Mouse (Mus musculus): Measurements from ENCODE around the gene Ctrl. TPM values are rescaled to one million over a fixed set of nuclear protein-coding genes. Genes with fewer than 3 reads are reported as not detected.

Gene Ctrl
- 1.3 TPM for polyA plus RNA-seq (2014; fragmentation: Illumina TruSeq; extraction: RNeasy Lipid Tissue Mini Kit (QIAGEN cat#74804); ENCODE audit: low read depth, low replicate concordance)

DNA sequence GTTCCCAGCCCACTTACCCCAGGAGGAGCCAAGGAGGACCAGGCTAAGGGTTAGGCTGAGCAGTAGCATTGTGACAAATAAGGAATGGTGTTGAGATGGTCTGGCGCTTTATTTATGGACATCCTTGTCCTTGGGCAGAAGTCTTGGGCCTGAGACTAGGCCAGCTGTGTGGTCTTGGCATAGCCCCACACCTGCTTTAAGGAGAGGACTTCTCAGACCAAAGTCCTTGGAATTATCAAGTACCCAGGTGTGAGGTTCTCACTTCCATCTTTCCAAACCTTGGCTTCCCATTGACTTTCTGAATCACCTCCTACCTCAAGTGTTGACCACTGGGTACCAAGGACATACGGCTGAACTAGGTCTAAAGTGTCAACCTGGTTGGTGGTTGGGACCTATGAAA, at the start of gene Ctrl:
Gene Ctrl (minus strand): TSS at position 101 of the 400 bp plus-strand sequence.

DNA sequence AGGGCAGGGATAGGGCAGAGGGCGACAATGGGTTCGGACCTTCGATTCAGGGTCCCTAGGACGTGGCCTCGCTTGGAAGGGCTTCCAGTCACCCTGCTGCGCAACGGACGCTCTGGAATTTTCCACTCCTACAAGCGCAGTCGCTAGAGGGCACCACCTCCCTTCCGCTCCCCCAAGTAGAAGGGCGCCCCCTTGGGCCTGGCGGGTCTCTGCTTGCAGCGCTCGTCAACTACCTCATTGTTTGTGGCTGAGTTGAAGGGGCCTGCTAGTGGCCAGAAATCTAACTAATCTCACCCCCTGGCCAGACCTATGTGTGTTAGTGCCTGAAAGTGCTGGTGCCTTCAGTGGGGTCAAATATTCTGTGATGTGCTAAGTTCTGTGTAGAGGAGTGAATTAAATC, 45.7 kb upstream of the Ctrl start, which contains the start of gene Dpep3:
Gene Dpep3 (minus strand): TSS at position 105 of the 400 bp plus-strand sequence.

DNA sequence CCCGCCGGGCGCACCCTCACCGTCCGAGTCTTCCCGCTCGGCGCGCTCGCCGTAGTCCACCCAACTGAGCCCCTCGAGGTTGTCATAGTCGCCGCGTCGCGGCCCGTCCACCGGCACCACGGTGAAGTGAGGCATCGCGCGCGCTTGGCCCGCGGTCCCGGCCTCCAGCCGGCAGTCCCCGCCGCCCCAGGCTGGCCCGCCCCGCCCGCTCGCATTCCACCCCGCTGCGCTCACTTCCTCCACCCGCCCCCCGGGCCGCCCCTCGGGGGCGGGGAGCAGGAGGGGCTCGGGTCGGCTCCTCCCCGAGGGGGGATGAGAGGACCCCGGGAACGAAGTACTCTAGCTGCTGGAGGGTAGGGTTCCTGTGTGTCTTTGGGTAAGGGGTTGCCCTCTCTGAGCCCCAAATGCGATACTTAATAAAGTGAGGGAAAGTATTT, 32.3 kb upstream of the Ctrl start, which contains the start of gene Slc12a4:
Gene Slc12a4 (minus strand): TSS at position 193 of the 437 bp plus-strand sequence.

DNA sequence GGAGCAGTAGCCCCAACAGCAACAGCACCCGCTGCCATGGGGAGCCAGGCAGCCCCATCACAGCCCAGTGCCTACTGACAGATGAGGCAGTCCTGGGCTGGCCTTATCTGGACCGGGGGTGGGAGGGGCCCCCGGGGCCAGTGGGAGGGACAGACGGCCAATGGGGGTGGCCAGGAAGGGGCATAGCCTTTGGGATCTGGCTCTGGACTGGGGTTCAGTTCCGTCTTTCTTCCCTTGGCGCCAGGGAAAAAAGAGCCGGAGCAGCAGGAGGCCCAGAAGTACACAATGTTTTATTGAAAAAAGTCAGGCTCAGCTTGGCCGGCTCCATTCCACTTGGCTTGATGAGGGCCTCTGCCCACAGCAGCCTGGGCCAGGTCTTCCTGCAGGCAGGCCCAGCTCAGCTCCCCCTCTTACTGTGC, 9.7 kb upstream of the Ctrl start, which contains the start of gene Lcat:
Gene Lcat (minus strand): TSS at position 62 of the 419 bp plus-strand sequence.

DNA sequence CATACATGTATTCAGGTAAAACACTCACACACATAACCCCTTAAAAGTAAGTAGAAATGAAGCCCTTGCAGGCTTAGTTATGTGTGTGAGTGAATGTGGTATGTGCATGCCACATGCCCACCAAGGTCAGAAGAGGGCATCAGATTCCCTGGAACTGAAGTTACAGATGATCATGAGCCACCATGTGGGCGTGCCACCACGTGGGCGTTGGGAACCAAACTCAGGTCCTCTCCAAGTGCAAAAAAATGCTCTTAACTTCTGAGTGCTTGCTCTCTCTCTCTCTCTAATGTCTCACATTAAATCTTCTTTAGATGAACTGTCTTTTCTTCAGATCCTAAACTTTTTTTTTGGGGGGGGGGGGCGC, 4.6 kb upstream of the Ctrl start, which contains the start of gene Psmb10:
Gene Psmb10 (minus strand): TSS at position 139 of the 364 bp plus-strand sequence.

DNA sequence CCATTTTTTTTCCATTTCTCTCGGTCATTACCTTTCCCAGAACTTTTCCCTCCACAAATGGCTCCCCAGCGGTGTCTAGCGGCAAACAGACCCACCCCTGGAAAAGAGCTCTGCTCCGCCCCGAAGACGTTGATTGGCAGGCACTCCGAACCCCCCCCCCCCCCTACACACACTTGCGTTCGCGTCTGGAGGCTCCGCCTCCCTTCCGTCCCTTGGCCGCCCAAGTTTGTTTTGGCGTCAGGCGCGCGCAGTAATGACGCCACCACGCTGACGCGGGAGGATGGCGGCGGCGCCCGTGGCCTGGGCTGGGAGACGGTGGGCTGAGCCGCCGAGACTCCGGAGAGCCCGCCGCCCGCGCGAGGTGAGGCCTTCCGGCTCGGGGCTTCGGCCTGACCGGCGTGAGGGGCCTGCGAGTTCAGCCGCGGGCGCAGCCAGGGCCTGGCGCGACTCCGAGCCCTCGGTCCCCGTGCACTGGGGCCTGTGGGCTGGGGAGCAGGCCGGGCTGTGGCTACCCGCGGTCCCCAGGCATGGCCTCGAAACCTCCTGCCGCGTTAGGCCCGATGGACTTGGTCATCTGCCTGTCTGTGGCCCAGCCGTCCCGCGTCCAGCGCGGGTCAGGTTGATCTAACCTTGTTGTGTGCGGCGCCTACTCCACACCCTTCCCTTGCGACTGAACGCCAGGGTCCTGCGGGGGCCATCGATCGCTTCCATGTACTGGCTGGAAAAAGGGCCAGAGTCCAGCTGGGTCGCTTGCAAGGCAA, 33.3 kb downstream of the Ctrl start, which contains the start of gene Pskh1:
Gene Pskh1 (plus strand): TSS at position 262 of the 761 bp plus-strand sequence.

DNA sequence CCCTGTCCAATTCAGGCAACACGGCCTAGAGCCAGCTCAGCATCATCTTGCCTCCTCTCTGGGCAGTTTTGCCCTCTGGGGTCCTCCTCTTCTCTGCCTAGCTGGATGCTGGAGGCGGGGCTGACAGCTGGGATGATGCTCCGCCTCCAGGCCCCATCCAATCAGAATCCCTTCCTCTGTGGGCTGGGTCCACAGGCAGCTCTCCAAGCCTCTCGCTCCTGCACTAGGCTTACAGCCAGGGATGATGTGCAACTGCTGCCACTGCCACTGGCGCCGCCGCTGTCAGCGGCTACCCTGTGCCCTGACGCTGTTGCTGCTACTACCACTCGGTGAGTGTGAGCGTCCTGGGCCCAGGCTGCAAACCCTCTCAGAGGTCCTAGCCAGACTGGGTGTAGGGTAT, 40.3 kb downstream of the Ctrl start, which contains the start of gene Nrn1l:
Gene Nrn1l (plus strand): TSS at position 229 of the 400 bp plus-strand sequence.

Other genes starting within 250 kb of the Ctrl start
- 0.82 TPM for gene Carmil2, start 247.6 kb downstream of the Ctrl start, polyA plus RNA-seq (2014; fragmentation: Illumina TruSeq; extraction: RNeasy Lipid Tissue Mini Kit (QIAGEN cat#74804); ENCODE audit: low read depth, low replicate concordance)
- 24.3 TPM for gene Acd, start 232.8 kb downstream of the Ctrl start, polyA plus RNA-seq (2014; fragmentation: Illumina TruSeq; extraction: RNeasy Lipid Tissue Mini Kit (QIAGEN cat#74804); ENCODE audit: low read depth, low replicate concordance)
- 13.0 TPM for gene Pard6a, start 232.7 kb downstream of the Ctrl start, polyA plus RNA-seq (2014; fragmentation: Illumina TruSeq; extraction: RNeasy Lipid Tissue Mini Kit (QIAGEN cat#74804); ENCODE audit: low read depth, low replicate concordance)
- 0.74 TPM for gene 4933405L10Rik, start 226.2 kb downstream of the Ctrl start, polyA plus RNA-seq (2014; fragmentation: Illumina TruSeq; extraction: RNeasy Lipid Tissue Mini Kit (QIAGEN cat#74804); ENCODE audit: low read depth, low replicate concordance)
- 6.0 TPM for gene Enkd1, start 225.7 kb downstream of the Ctrl start, polyA plus RNA-seq (2014; fragmentation: Illumina TruSeq; extraction: RNeasy Lipid Tissue Mini Kit (QIAGEN cat#74804); ENCODE audit: low read depth, low replicate concordance)
- 10.8 TPM for gene Gfod2, start 175.2 kb downstream of the Ctrl start, polyA plus RNA-seq (2014; fragmentation: Illumina TruSeq; extraction: RNeasy Lipid Tissue Mini Kit (QIAGEN cat#74804); ENCODE audit: low read depth, low replicate concordance)
- 15.9 TPM for gene Ranbp10, start 106.5 kb downstream of the Ctrl start, polyA plus RNA-seq (2014; fragmentation: Illumina TruSeq; extraction: RNeasy Lipid Tissue Mini Kit (QIAGEN cat#74804); ENCODE audit: low read depth, low replicate concordance)
- 5.6 TPM for gene Tsnaxip1, start 106.1 kb downstream of the Ctrl start, polyA plus RNA-seq (2014; fragmentation: Illumina TruSeq; extraction: RNeasy Lipid Tissue Mini Kit (QIAGEN cat#74804); ENCODE audit: low read depth, low replicate concordance)
- gene Cenpt, start 80.6 kb downstream of the Ctrl start, polyA plus RNA-seq (2014; fragmentation: Illumina TruSeq; extraction: RNeasy Lipid Tissue Mini Kit (QIAGEN cat#74804); ENCODE audit: low read depth, low replicate concordance), result 12.0 TPM
- 24.7 TPM for gene Thap11, start 78.7 kb downstream of the Ctrl start, polyA plus RNA-seq (2014; fragmentation: Illumina TruSeq; extraction: RNeasy Lipid Tissue Mini Kit (QIAGEN cat#74804); ENCODE audit: low read depth, low replicate concordance)
- 71.3 TPM for gene Nutf2, start 73.3 kb downstream of the Ctrl start, polyA plus RNA-seq (2014; fragmentation: Illumina TruSeq; extraction: RNeasy Lipid Tissue Mini Kit (QIAGEN cat#74804); ENCODE audit: low read depth, low replicate concordance)
- gene Edc4, start 53.0 kb downstream of the Ctrl start, polyA plus RNA-seq (2014; fragmentation: Illumina TruSeq; extraction: RNeasy Lipid Tissue Mini Kit (QIAGEN cat#74804); ENCODE audit: low read depth, low replicate concordance), result 30.9 TPM
- gene Nrn1l, start 40.3 kb downstream of the Ctrl start, polyA plus RNA-seq (2014; fragmentation: Illumina TruSeq; extraction: RNeasy Lipid Tissue Mini Kit (QIAGEN cat#74804); ENCODE audit: low read depth, low replicate concordance), result not detected
- gene Pskh1, start 33.4 kb downstream of the Ctrl start, polyA plus RNA-seq (2014; fragmentation: Illumina TruSeq; extraction: RNeasy Lipid Tissue Mini Kit (QIAGEN cat#74804); ENCODE audit: low read depth, low replicate concordance), result 26.0 TPM
- gene Psmb10, start 4.6 kb upstream of the Ctrl start, polyA plus RNA-seq (2014; fragmentation: Illumina TruSeq; extraction: RNeasy Lipid Tissue Mini Kit (QIAGEN cat#74804); ENCODE audit: low read depth, low replicate concordance), result 39.5 TPM
- gene Lcat, start 9.5 kb upstream of the Ctrl start, polyA plus RNA-seq (2014; fragmentation: Illumina TruSeq; extraction: RNeasy Lipid Tissue Mini Kit (QIAGEN cat#74804); ENCODE audit: low read depth, low replicate concordance), result 1.5 TPM
- 22.0 TPM for gene Slc12a4, start 32.2 kb upstream of the Ctrl start, polyA plus RNA-seq (2014; fragmentation: Illumina TruSeq; extraction: RNeasy Lipid Tissue Mini Kit (QIAGEN cat#74804); ENCODE audit: low read depth, low replicate concordance)
- gene Dpep3, start 45.6 kb upstream of the Ctrl start, polyA plus RNA-seq (2014; fragmentation: Illumina TruSeq; extraction: RNeasy Lipid Tissue Mini Kit (QIAGEN cat#74804); ENCODE audit: low read depth, low replicate concordance), result 5.3 TPM
- gene Dus2, start 57.5 kb upstream of the Ctrl start, polyA plus RNA-seq (2014; fragmentation: Illumina TruSeq; extraction: RNeasy Lipid Tissue Mini Kit (QIAGEN cat#74804); ENCODE audit: low read depth, low replicate concordance), result 15.9 TPM
- not detected for gene Dpep2nb, start 72.1 kb upstream of the Ctrl start, polyA plus RNA-seq (2014; fragmentation: Illumina TruSeq; extraction: RNeasy Lipid Tissue Mini Kit (QIAGEN cat#74804); ENCODE audit: low read depth, low replicate concordance)
- gene Ddx28, start 78.0 kb upstream of the Ctrl start, polyA plus RNA-seq (2014; fragmentation: Illumina TruSeq; extraction: RNeasy Lipid Tissue Mini Kit (QIAGEN cat#74804); ENCODE audit: low read depth, low replicate concordance), result 8.5 TPM
- gene Nfatc3, start 125.0 kb upstream of the Ctrl start, polyA plus RNA-seq (2014; fragmentation: Illumina TruSeq; extraction: RNeasy Lipid Tissue Mini Kit (QIAGEN cat#74804); ENCODE audit: low read depth, low replicate concordance), result 19.4 TPM
- 76.6 TPM for gene Esrp2, start 203.1 kb upstream of the Ctrl start, polyA plus RNA-seq (2014; fragmentation: Illumina TruSeq; extraction: RNeasy Lipid Tissue Mini Kit (QIAGEN cat#74804); ENCODE audit: low read depth, low replicate concordance)
- gene Pla2g15, start 216.5 kb upstream of the Ctrl start, polyA plus RNA-seq (2014; fragmentation: Illumina TruSeq; extraction: RNeasy Lipid Tissue Mini Kit (QIAGEN cat#74804); ENCODE audit: low read depth, low replicate concordance), result 25.5 TPM
- 12.6 TPM for gene Slc7a6, start 235.0 kb upstream of the Ctrl start, polyA plus RNA-seq (2014; fragmentation: Illumina TruSeq; extraction: RNeasy Lipid Tissue Mini Kit (QIAGEN cat#74804); ENCODE audit: low read depth, low replicate concordance)

Data from adipose tissue, adult 10 weeks (tissue).